Mouse (Mus musculus): ENCODE measurements around the gene Il2ra. TPM values are rescaled to one million over a fixed set of nuclear protein-coding genes. Genes with fewer than 3 reads are reported as not detected.

Gene Il2ra
- polyA plus RNA-seq, 1 experiment = not detected

DNA sequence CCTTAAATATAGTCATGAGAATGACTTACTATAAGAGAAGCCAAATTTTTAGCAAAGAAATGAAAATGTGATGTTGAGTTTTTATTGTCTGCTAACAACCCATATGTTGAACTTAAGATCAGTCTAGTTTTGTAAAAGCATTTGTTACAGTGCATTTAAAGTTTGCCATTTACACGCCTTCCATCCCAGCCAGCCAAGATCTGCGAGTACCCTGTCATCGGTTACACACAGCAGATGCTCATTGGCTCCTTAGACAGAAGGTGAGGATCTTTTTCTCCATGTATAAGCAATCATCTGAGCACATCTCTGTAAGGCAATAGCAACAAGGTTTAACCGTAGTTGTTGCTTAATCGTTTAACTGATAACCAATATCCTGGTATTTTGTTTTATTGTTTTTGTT is 85.0 kb downstream of the Il2ra start:
- Histone ChIP-seq H3K79me2 (ENCODE audit: control insufficient read depth, insufficient read depth) (no peaks in the 10 kb centered on the region), H3K27me3 (ENCODE audit: control insufficient read depth, insufficient read depth, insufficient read length) (no peaks in the 10 kb centered on the region), H3K4me2 (ENCODE audit: low read depth) (no peak overlapping the region), H3K36me3 (ENCODE audit: control insufficient read depth, insufficient read depth) (no peaks in the 10 kb centered on the region), H3ac (ENCODE audit: control insufficient read depth, insufficient read length) (no peak overlapping the region), H3K4me3 (no peak overlapping the region)
- TF ChIP-seq SRF (IDR thresholded peaks at IDR 0.05; ENCODE audit: control insufficient read depth, insufficient read length, low read depth) (no peak), REST (IDR thresholded peaks at IDR 0.05; ENCODE audit: insufficient read depth, insufficient read length) (no peak), TCF3 (IDR thresholded peaks at IDR 0.05; ENCODE audit: insufficient read length, low read depth) (no peak), USF1 (IDR thresholded peaks at IDR 0.05; ENCODE audit: low read depth) (no peak), MAX (IDR thresholded peaks at IDR 0.05; ENCODE audit: low read depth) (no peak), POLR2AphosphoS2 (IDR thresholded peaks at IDR 0.05; ENCODE audit: insufficient read length, low read depth) (no peak), E2F4 (IDR thresholded peaks at IDR 0.05; ENCODE audit: insufficient read depth) (no peak), MYOG (IDR thresholded peaks at IDR 0.05; ENCODE audit: control insufficient read depth in 1 of 3, insufficient read depth in 1 of 3, insufficient read length in 2 of 3, low read depth in 2 of 3) (no peak), CEBPB (IDR thresholded peaks at IDR 0.05; ENCODE audit: insufficient read depth, poor library complexity, severe bottlenecking) (no peak), MYOD1 (IDR thresholded peaks at IDR 0.05; ENCODE audit: control insufficient read depth in 1 of 3, insufficient read length in 2 of 3, low read depth in 2 of 3) (no peak), TCF12 (IDR thresholded peaks at IDR 0.05; ENCODE audit: insufficient read depth, poor library complexity, severe bottlenecking) (no peak), POLR2A (IDR thresholded peaks at IDR 0.05; ENCODE audit: insufficient read length, low read depth) (no peak)

DNA sequence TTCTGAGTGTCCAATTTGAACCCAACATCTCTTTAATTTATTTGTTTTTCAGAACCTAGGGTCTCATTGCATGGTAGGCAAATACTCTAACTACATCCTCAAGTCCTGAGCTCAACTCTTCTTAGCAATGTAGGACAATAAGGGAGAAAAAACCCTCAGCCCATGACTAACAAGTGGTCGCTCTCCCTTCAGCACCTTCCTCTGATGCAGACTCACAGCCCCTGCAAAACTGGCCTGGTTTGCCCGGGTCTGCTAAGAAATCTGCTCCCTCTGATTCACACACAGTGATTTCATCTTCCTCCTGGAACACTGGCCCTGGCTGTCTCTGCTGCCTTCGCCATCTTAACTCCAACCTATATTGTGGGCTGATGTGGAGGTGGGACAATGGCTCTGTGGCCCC is 86.5 kb downstream of the Il2ra start:
- no peak for TF ChIP-seq CEBPB (IDR thresholded peaks at IDR 0.05; ENCODE audit: insufficient read depth, poor library complexity, severe bottlenecking)
- TF ChIP-seq REST (IDR thresholded peaks at IDR 0.05; ENCODE audit: insufficient read depth, insufficient read length) = no peak
- no peak for TF ChIP-seq POLR2AphosphoS2 (IDR thresholded peaks at IDR 0.05; ENCODE audit: insufficient read length, low read depth)
- TF ChIP-seq USF1 (IDR thresholded peaks at IDR 0.05; ENCODE audit: low read depth) = no peak
- no peak for TF ChIP-seq TCF12 (IDR thresholded peaks at IDR 0.05; ENCODE audit: insufficient read depth, poor library complexity, severe bottlenecking)
- no peak for TF ChIP-seq E2F4 (IDR thresholded peaks at IDR 0.05; ENCODE audit: insufficient read depth)
- TF ChIP-seq SRF (IDR thresholded peaks at IDR 0.05; ENCODE audit: control insufficient read depth, insufficient read length, low read depth) = no peak
- TF ChIP-seq TCF3 (IDR thresholded peaks at IDR 0.05; ENCODE audit: insufficient read length, low read depth) = no peak
- no peak for TF ChIP-seq MYOD1 (IDR thresholded peaks at IDR 0.05; ENCODE audit: control insufficient read depth in 1 of 3, insufficient read length in 2 of 3, low read depth in 2 of 3)
- TF ChIP-seq POLR2A (IDR thresholded peaks at IDR 0.05; ENCODE audit: insufficient read length, low read depth) = no peak
- no peak for TF ChIP-seq MYOG (IDR thresholded peaks at IDR 0.05; ENCODE audit: control insufficient read depth in 1 of 3, insufficient read depth in 1 of 3, insufficient read length in 2 of 3, low read depth in 2 of 3)
- no peak for TF ChIP-seq MAX (IDR thresholded peaks at IDR 0.05; ENCODE audit: low read depth)
- no peaks in the 10 kb centered on the region for H3K36me3 ChIP-seq (ENCODE audit: control insufficient read depth, insufficient read depth)
- no peaks in the 10 kb centered on the region for H3K27me3 ChIP-seq (ENCODE audit: control insufficient read depth, insufficient read depth, insufficient read length)
- no peak overlapping the region for H3K4me2 ChIP-seq (ENCODE audit: low read depth)
- H3ac ChIP-seq (ENCODE audit: control insufficient read depth, insufficient read length) = no peak overlapping the region
- no peak overlapping the region for H3K4me3 ChIP-seq
- H3K79me2 ChIP-seq (ENCODE audit: control insufficient read depth, insufficient read depth) = no peaks in the 10 kb centered on the region

DNA sequence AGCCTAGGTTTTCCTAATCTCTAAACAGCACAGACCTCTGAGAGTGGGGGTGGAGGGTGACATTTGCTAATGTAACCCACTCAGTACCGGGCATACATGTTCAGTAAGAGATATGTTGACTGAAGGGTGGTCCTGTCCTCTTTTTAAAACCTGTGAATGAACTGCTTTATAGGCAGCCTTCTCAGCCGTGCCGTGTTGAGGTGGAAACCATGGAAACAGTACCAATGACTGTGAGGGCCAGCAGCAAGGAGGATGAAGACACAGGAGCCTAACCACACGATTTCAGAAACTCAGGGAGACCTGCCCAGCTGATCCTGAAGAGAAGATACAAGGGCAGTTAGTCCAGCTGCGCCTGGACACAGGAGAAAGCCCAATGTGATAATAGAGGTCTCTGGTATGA is 90.4 kb downstream of the Il2ra start:
- no peaks in the 10 kb centered on the region for H3K79me2 ChIP-seq (ENCODE audit: control insufficient read depth, insufficient read depth)
- no peak overlapping the region for H3K4me2 ChIP-seq (ENCODE audit: low read depth)
- H3K27me3 ChIP-seq (ENCODE audit: control insufficient read depth, insufficient read depth, insufficient read length) = no peaks in the 10 kb centered on the region
- H3K4me3 ChIP-seq = no peak overlapping the region
- H3K36me3 ChIP-seq (ENCODE audit: control insufficient read depth, insufficient read depth) = no peaks in the 10 kb centered on the region
- H3ac ChIP-seq (ENCODE audit: control insufficient read depth, insufficient read length) = no peak overlapping the region
- no peak for TF ChIP-seq SRF (IDR thresholded peaks at IDR 0.05; ENCODE audit: control insufficient read depth, insufficient read length, low read depth)
- no peak for TF ChIP-seq TCF3 (IDR thresholded peaks at IDR 0.05; ENCODE audit: insufficient read length, low read depth)
- TF ChIP-seq POLR2AphosphoS2 (IDR thresholded peaks at IDR 0.05; ENCODE audit: insufficient read length, low read depth) = no peak
- no peak for TF ChIP-seq MYOG (IDR thresholded peaks at IDR 0.05; ENCODE audit: control insufficient read depth in 1 of 3, insufficient read depth in 1 of 3, insufficient read length in 2 of 3, low read depth in 2 of 3)
- no peak for TF ChIP-seq MAX (IDR thresholded peaks at IDR 0.05; ENCODE audit: low read depth)
- TF ChIP-seq TCF12 (IDR thresholded peaks at IDR 0.05; ENCODE audit: insufficient read depth, poor library complexity, severe bottlenecking) = no peak
- TF ChIP-seq POLR2A (IDR thresholded peaks at IDR 0.05; ENCODE audit: insufficient read length, low read depth) = no peak
- TF ChIP-seq USF1 (IDR thresholded peaks at IDR 0.05; ENCODE audit: low read depth) = no peak
- no peak for TF ChIP-seq MYOD1 (IDR thresholded peaks at IDR 0.05; ENCODE audit: control insufficient read depth in 1 of 3, insufficient read length in 2 of 3, low read depth in 2 of 3)
- no peak for TF ChIP-seq REST (IDR thresholded peaks at IDR 0.05; ENCODE audit: insufficient read depth, insufficient read length)
- TF ChIP-seq E2F4 (IDR thresholded peaks at IDR 0.05; ENCODE audit: insufficient read depth) = no peak
- TF ChIP-seq CEBPB (IDR thresholded peaks at IDR 0.05; ENCODE audit: insufficient read depth, poor library complexity, severe bottlenecking) = no peak

DNA sequence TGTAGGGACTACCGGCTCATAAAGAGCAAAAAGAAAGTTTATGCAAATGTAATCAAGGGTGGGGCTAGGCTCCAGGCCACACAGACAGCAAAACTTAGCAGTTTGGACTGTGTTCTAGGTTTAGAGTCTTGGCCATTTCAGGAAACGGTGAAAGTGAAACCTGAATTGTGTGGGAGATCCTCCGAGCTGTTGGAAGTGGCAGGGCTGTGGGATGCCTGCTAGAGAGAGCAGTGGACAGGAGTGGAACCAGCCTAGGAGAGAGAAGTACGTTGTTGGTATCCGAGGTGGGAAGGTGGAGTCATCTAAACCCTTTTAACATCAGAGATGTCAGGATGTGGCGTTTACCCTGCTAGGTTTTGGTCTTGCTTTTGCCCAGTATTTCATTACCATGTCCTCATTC is 93.2 kb downstream of the Il2ra start:
- no peaks in the 10 kb centered on the region for H3K27me3 ChIP-seq (ENCODE audit: control insufficient read depth, insufficient read depth, insufficient read length)

More for the DNA sequence above, 93.2 kb downstream of the Il2ra start:
- TF ChIP-seq POLR2A (IDR thresholded peaks at IDR 0.05; ENCODE audit: insufficient read length, low read depth) (no peak), USF1 (IDR thresholded peaks at IDR 0.05; ENCODE audit: low read depth) (no peak), SRF (IDR thresholded peaks at IDR 0.05; ENCODE audit: control insufficient read depth, insufficient read length, low read depth) (no peak), MYOD1 (IDR thresholded peaks at IDR 0.05; ENCODE audit: control insufficient read depth in 1 of 3, insufficient read length in 2 of 3, low read depth in 2 of 3) (no peak), E2F4 (IDR thresholded peaks at IDR 0.05; ENCODE audit: insufficient read depth) (no peak), TCF3 (IDR thresholded peaks at IDR 0.05; ENCODE audit: insufficient read length, low read depth) (no peak), MAX (IDR thresholded peaks at IDR 0.05; ENCODE audit: low read depth) (no peak), TCF12 (IDR thresholded peaks at IDR 0.05; ENCODE audit: insufficient read depth, poor library complexity, severe bottlenecking) (no peak), REST (IDR thresholded peaks at IDR 0.05; ENCODE audit: insufficient read depth, insufficient read length) (no peak), POLR2AphosphoS2 (IDR thresholded peaks at IDR 0.05; ENCODE audit: insufficient read length, low read depth) (no peak)
- Histone ChIP-seq H3K4me2 (ENCODE audit: low read depth) (no peak overlapping the region), H3K4me3 (no peak overlapping the region), H3ac (ENCODE audit: control insufficient read depth, insufficient read length) (no peak overlapping the region), H3K79me2 (ENCODE audit: control insufficient read depth, insufficient read depth) (no peaks in the 10 kb centered on the region), H3K36me3 (ENCODE audit: control insufficient read depth, insufficient read depth) (peaks cover 3% of the 10 kb centered on the region)
